Mouse (Mus musculus) limb, embryonic 11.5 days (tissue): ENCODE measurements around the gene 1700020N15Rik. TPM values are rescaled to one million over a fixed set of nuclear protein-coding genes. Genes with fewer than 3 reads are reported as not detected.
"Not testable (repeated sequence)": the region's sequence is repeated elsewhere in the genome, so short reads cannot be mapped to it uniquely, and the experiment has no call there.

Experiments used
- ATAC-seq: fragments of 200-750 bp; cut with Nextera tagmentation; 2 replicates; pipeline ENCODE4 v1.8.0; 2017; ENCODE audit warnings: low read depth; ENCODE audit not compliant: insufficient number of reproducible peaks, low FRiP score, low TSS enrichment
- DNase-seq: peaks from one replicate; pipeline ENCODE4 v3.0.0-alpha.2; 2015; ENCODE audit warnings: low spot score
- H3K27ac ChIP-seq: fragments of 300-500 bp; sonication (generic); replicated peaks from 2 replicates; pipeline ENCODE4 v1.5.1; 2014; ENCODE audit warnings: low read depth, mild to moderate bottlenecking, low read length
- H3K27me3 ChIP-seq: fragments of 300-500 bp; sonication (generic); 2 replicates; pipeline ENCODE4 v1.6.1; 2014; ENCODE audit warnings: mild to moderate bottlenecking, low read length, mixed read lengths; ENCODE audit not compliant: control insufficient read depth, insufficient read depth
- H3K36me3 ChIP-seq: fragments of 300-500 bp; sonication (generic); 2 replicates; pipeline ENCODE4 v1.6.1; 2014; ENCODE audit warnings: mild to moderate bottlenecking, low read length, moderate library complexity, mixed read lengths; ENCODE audit not compliant: control insufficient read depth, insufficient read depth
- H3K4me1 ChIP-seq: fragments of 300-500 bp; sonication (generic); 2 replicates; pipeline ENCODE4 v1.6.1; 2014; ENCODE audit warnings: low read length, mixed read lengths; ENCODE audit not compliant: control insufficient read depth, insufficient read depth
- H3K4me2 ChIP-seq: fragments of 300-500 bp; sonication (generic); 2 replicates; pipeline ENCODE4 v1.6.1; 2014; ENCODE audit warnings: low read depth, mild to moderate bottlenecking, moderate library complexity; ENCODE audit not compliant: severe bottlenecking
- H3K4me3 ChIP-seq: fragments of 300-500 bp; sonication (generic); 2 replicates; pipeline ENCODE4 v1.5.1; 2014; ENCODE audit warnings: low read depth, low read length
- H3K9ac ChIP-seq: fragments of 300-500 bp; sonication (generic); 2 replicates; pipeline ENCODE4 v1.6.1; 2014; ENCODE audit warnings: mild to moderate bottlenecking, low read length
- H3K9me3 ChIP-seq: fragments of 300-500 bp; sonication (generic); 2 replicates; pipeline ENCODE4 v1.6.1; 2016; ENCODE audit warnings: low read length; ENCODE audit not compliant: control insufficient read depth
- WGBS: fragments of 180-500 bp; shearing (Covaris S2); extraction: QIAGEN DNeasy Blood & Tissue Kit; methylation state at CpG from one replicate; pipeline ENCODE4 v1.1.7; 2014; 5-methylcytosine and 5-hydroxymethylcytosine counted together
- polyA plus RNA-seq: library from polyadenylated mRNA; unstranded; fragments of >200 nt; fragmentation: Nextera tagmentation; extraction: Ambion mirVana; gene quantifications from 2 replicates; pipeline ENCODE4 v1.2.1, GENCODE M21; 2014

Gene 1700020N15Rik
- 0.95 TPM in 1 of 2 replicates, not detected in the other for polyA plus RNA-seq

DNA sequence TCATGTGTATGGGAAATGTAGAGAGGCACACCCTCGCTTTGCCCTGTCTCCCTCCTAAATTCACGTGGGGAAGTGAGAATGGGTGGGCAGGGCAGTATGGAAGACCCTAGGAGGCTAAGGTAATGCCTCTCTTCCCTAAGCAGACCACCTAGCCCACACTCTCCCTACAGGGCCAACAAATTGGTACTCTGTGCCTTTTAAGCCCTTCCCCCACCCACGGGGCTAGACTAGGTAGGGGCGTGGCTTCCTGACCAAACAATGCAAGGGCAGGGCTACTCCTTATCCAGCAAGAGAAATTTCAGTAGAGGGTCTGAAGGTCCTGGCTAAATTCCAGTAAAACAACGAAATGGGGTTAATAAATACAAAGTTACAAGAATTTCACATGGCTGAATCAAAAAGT is at the start of gene 1700020N15Rik:
1700020N15Rik (plus strand) TSS at position 301 of the 400 bp plus-strand sequence.
- H3K27me3 ChIP-seq, H3K9ac ChIP-seq, H3K27ac ChIP-seq, H3K9me3 ChIP-seq, H3K4me2 ChIP-seq, DNase-seq, ATAC-seq, H3K4me3 ChIP-seq, H3K4me1 ChIP-seq, H3K36me3 ChIP-seq: not testable (repeated sequence)
- WGBS: 89% methylated on average over 3 of the region's 5 CpGs

GRCm38 (mm10) chrX:69976790-69977579 is 31.9 kb downstream of the 1700020N15Rik start:
- no peaks in the 10 kb centered on the region for H3K4me1 ChIP-seq
- H3K9me3 ChIP-seq: no peaks in the 10 kb centered on the region
- no peak overlapping the region for H3K27ac ChIP-seq
- H3K27me3 ChIP-seq: no peaks in the 10 kb centered on the region
- ATAC-seq (no peak), DNase-seq (no peak)
- no peak overlapping the region for H3K9ac ChIP-seq
- H3K4me3 ChIP-seq: no peak overlapping the region
- WGBS: 96% methylated on average over 2 of the region's 2 CpGs
- no peaks in the 10 kb centered on the region for H3K36me3 ChIP-seq
- no peak overlapping the region for H3K4me2 ChIP-seq
